Mouse (Mus musculus): ENCODE results near the gene Fancd2. TPM values are rescaled to one million over a fixed set of nuclear protein-coding genes. Genes with fewer than 3 reads are reported as not detected.

Fancd2 gene
- polyA plus RNA-seq, 1 experiment from 2014 or later: 13.0 TPM

DNA sequence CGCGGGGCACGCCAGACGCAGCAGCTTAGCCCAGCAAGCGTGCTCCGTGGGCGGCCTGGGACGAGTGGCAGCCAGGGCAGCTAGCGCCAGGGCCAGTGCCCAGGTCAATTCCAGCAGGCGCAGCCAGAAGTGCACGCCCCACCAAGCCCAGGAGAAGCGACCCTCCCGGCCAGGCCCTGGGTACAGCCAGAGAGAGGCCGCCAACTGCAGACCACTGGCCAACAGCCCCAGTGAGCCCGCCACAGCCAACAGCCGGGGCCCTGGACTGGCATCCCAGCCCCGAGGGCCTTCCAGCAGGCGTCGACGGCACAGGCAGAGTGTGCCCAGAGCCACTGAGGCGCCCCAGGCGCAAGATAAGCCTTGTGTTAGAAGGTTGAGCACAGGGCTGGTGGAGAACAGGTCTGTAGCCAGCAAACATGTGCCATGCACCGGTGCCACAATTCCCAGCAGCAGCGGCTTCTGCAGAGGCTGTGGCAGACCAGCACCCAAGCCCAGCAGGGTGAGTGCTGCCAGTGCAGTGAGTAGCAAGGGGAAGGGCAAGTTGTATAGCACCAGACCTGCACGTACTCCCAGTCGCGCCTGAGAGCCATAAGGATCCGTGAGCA lies 36.3 kb upstream of the Fancd2 start:
- 33% methylated on average over 28 of the region's 28 CpGs for WGBS
- H3K27me3 ChIP-seq (ENCODE audit: control insufficient read depth, insufficient read depth, low read depth, low read length): peaks cover 18% of the 10 kb centered on the region

DNA sequence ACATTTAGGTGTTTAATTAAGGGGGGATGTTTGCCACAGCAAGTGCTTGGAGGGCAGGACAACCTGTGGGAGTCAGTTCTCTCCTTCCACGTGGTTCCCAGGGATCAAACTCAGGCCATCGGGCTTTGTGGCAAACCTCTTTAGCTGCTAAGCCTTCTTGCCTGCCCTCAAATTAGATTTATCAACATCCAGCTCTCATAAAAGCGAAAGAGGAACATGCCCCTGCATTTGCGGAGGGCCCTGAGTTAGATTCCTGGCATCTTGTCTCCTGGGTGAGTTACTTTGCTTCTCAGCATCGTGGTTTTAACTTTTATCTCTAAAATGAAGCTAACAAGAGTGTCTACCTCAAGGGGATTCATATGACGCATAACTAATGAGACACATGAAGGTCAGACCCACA lies 32.1 kb upstream of the Fancd2 start:
- no peak for ATAC-seq (ENCODE audit: low read depth)
- peaks cover 6% of the 10 kb centered on the region for H3K4me1 ChIP-seq (replicated peaks; ENCODE audit: control insufficient read depth, insufficient read depth, low read length)
- H3K9ac ChIP-seq (ENCODE audit: low read length): no peak overlapping the region
- no peak overlapping the region for H3K4me3 ChIP-seq (ENCODE audit: low read length)
- 65% methylated on average over 6 of the region's 6 CpGs for WGBS
- peaks cover 39% of the 10 kb centered on the region for H3K27me3 ChIP-seq (ENCODE audit: control insufficient read depth, insufficient read depth, low read depth, low read length)
- H3K4me2 ChIP-seq (ENCODE audit: low read depth, low read length): no peak overlapping the region
- H3K9me3 ChIP-seq (ENCODE audit: control insufficient read depth, low read length): no peaks in the 10 kb centered on the region
- no peaks in the 10 kb centered on the region for H3K36me3 ChIP-seq (ENCODE audit: control insufficient read depth, insufficient read depth, low read length)
- H3K27ac ChIP-seq (ENCODE audit: low read length): no peak overlapping the region

More for the DNA sequence above, 36.3 kb upstream of the Fancd2 start:
- peak; percentile 31; the same call in 1 of the 2 replicates for ATAC-seq (ENCODE audit: low read depth)
- Histone ChIP-seq H3K4me3 (ENCODE audit: low read length) (peak overlapping the region; percentile 51), H3K9me3 (ENCODE audit: control insufficient read depth, low read length) (no peaks in the 10 kb centered on the region), H3K4me2 (ENCODE audit: low read depth, low read length) (peak overlapping the region; percentile 82), H3K4me1 (replicated peaks; ENCODE audit: control insufficient read depth, insufficient read depth, low read length) (peaks cover 6% of the 10 kb centered on the region), H3K9ac (ENCODE audit: low read length) (no peak overlapping the region; the same call in 1 of the 2 replicates), H3K27ac (ENCODE audit: low read length) (no peak overlapping the region), H3K36me3 (ENCODE audit: control insufficient read depth, insufficient read depth, low read length) (no peaks in the 10 kb centered on the region; the same call in 1 of the 2 replicates)

DNA sequence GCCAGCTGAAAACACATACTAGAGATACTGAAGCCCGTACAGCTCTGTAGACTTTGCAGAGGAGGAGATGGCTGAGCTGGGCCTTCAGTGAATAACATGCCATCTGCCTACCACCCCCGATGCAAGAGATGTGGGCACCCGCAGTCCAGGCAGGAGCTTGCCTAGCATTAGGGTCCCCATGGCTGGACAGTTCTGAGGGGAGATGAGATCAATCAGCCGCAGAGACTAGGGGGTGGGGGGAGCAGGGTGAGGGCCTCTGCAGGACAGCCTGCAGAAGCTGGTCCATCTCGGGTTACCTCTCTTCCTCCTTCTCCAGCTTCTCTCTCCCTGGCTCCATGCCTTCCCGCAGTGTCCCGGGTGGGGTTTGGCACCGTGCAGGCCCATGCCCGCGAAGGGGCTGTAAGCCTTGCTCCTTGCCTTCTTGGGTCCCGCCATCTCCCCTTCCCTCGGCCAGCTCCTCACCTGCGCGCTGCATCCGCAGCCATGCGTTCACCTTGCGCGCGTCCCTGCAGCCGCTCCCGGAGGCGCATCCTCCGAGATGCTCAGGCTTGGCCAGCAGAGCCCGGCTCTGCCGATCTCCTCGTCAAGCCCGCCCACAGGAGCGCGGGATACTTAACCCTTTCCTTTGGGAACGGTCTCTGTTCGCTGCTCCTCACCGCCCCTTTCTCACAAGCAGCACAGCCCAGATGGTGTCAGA lies 29.9 kb upstream of the Fancd2 start, which contains the start of gene Prrt3:
Gene Prrt3, minus strand, starts transcription at position 544 of the 697 bp plus-strand sequence.
- 4% methylated on average over 32 of the region's 32 CpGs for WGBS
- Histone ChIP-seq H3K4me1 (replicated peaks; ENCODE audit: control insufficient read depth, insufficient read depth, low read length) (no peaks in the 10 kb centered on the region; the same call in 1 of the 2 replicates), H3K9ac (ENCODE audit: low read length) (peak within 1 kb of the TSS; percentile 37; the same call in 1 of the 2 replicates), H3K4me2 (ENCODE audit: low read depth, low read length) (peak within 1 kb of the TSS; percentile 42), H3K27ac (ENCODE audit: low read length) (no peak within 1 kb of the TSS), H3K36me3 (ENCODE audit: control insufficient read depth, insufficient read depth, low read length) (no peaks in the 10 kb centered on the region), H3K9me3 (ENCODE audit: control insufficient read depth, low read length) (no peaks in the 10 kb centered on the region), H3K27me3 (ENCODE audit: control insufficient read depth, insufficient read depth, low read depth, low read length) (peaks cover 22% of the 10 kb centered on the region), H3K4me3 (ENCODE audit: low read length) (peak within 1 kb of the TSS; percentile 32)
- ATAC-seq (ENCODE audit: low read depth): no peak

DNA sequence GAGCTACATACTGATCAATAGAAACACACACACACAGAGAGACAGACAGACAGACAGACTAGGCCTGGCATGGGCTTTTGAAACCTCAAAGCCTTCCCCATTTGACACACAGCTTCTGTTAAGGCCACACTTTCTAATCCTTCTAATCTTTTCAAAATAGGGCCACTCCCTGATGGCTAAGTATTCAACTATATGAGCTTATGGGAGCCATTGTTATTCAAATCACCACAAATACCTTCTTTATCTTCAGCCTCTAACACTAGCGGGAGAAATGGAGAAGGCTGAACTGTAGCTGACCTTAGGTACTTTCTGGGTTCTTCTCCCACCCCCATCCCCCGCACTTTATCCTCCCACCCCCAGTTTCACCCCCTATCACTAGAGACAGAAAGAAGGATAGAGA lies 28.7 kb upstream of the Fancd2 start:
- WGBS: 65% methylated on average over 2 of the region's 2 CpGs
- no peak overlapping the region for H3K4me3 ChIP-seq (ENCODE audit: low read length)
- no peaks in the 10 kb centered on the region for H3K36me3 ChIP-seq (ENCODE audit: control insufficient read depth, insufficient read depth, low read length)
- H3K27me3 ChIP-seq (ENCODE audit: control insufficient read depth, insufficient read depth, low read depth, low read length): peaks cover 21% of the 10 kb centered on the region
- H3K9me3 ChIP-seq (ENCODE audit: control insufficient read depth, low read length): no peaks in the 10 kb centered on the region
- no peak for ATAC-seq (ENCODE audit: low read depth)
- H3K9ac ChIP-seq (ENCODE audit: low read length): no peak overlapping the region
- no peak overlapping the region for H3K4me2 ChIP-seq (ENCODE audit: low read depth, low read length)
- no peaks in the 10 kb centered on the region; the same call in 1 of the 2 replicates for H3K4me1 ChIP-seq (replicated peaks; ENCODE audit: control insufficient read depth, insufficient read depth, low read length)
- no peak overlapping the region for H3K27ac ChIP-seq (ENCODE audit: low read length)

DNA sequence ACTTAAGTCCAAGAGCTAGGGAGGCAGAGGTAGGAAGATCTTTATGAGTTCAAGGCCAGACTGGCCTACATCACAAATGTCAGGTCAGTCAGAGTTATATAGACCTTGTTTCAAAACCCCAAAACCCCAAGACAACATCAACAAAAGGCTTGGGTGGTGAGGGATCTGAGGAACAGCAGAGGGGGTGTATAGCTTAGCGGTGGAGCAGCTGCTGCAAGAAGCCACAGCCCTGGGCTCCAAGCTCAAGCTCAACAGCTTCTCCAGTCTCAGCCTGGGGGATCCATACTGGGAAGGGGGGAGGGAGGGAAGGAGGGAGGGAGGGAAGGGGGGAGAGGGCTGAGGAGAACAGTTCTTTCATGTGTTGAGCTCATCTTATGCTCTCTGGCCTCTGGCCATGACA lies 25.8 kb upstream of the Fancd2 start:
- 81% methylated on average over 1 of the region's 1 CpGs for WGBS

DNA sequence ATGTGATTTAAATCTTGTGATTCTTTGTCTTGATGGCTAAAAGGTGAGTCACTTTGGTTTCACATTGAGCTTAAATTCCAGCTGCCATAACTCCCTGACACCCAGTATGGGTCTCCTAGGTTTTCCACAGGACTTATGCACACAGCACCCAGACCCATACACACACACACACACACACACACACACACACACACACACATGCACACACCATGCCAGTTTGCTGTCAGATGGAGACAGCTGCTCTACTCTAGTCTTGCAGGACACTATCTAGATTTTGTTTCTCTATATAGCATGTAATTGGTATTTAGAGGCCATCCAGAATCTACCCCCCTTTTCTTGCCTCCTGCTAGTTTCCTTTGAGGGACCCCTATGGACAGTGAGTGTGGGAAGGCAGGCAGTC lies 24.4 kb upstream of the Fancd2 start:
- Histone ChIP-seq H3K27me3 (ENCODE audit: control insufficient read depth, insufficient read depth, low read depth, low read length) (peaks cover 3% of the 10 kb centered on the region; the same call in 1 of the 2 replicates), H3K27ac (ENCODE audit: low read length) (no peak overlapping the region), H3K4me2 (ENCODE audit: low read depth, low read length) (no peak overlapping the region), H3K36me3 (ENCODE audit: control insufficient read depth, insufficient read depth, low read length) (no peaks in the 10 kb centered on the region), H3K4me3 (ENCODE audit: low read length) (no peak overlapping the region), H3K9ac (ENCODE audit: low read length) (no peak overlapping the region), H3K4me1 (replicated peaks; ENCODE audit: control insufficient read depth, insufficient read depth, low read length) (no peaks in the 10 kb centered on the region), H3K9me3 (ENCODE audit: control insufficient read depth, low read length) (no peaks in the 10 kb centered on the region)
- no peak for ATAC-seq (ENCODE audit: low read depth)

More for the DNA sequence above, 25.8 kb upstream of the Fancd2 start:
- H3K27me3 ChIP-seq (ENCODE audit: control insufficient read depth, insufficient read depth, low read depth, low read length): peaks cover 15% of the 10 kb centered on the region
- no peaks in the 10 kb centered on the region for H3K9me3 ChIP-seq (ENCODE audit: control insufficient read depth, low read length)
- H3K4me1 ChIP-seq (replicated peaks; ENCODE audit: control insufficient read depth, insufficient read depth, low read length): no peaks in the 10 kb centered on the region; the same call in 1 of the 2 replicates
- no peak for ATAC-seq (ENCODE audit: low read depth)
- no peak overlapping the region for H3K27ac ChIP-seq (ENCODE audit: low read length)
- H3K9ac ChIP-seq (ENCODE audit: low read length): no peak overlapping the region
- H3K4me2 ChIP-seq (ENCODE audit: low read depth, low read length): no peak overlapping the region
- H3K36me3 ChIP-seq (ENCODE audit: control insufficient read depth, insufficient read depth, low read length): no peaks in the 10 kb centered on the region
- no peak overlapping the region for H3K4me3 ChIP-seq (ENCODE audit: low read length)

DNA sequence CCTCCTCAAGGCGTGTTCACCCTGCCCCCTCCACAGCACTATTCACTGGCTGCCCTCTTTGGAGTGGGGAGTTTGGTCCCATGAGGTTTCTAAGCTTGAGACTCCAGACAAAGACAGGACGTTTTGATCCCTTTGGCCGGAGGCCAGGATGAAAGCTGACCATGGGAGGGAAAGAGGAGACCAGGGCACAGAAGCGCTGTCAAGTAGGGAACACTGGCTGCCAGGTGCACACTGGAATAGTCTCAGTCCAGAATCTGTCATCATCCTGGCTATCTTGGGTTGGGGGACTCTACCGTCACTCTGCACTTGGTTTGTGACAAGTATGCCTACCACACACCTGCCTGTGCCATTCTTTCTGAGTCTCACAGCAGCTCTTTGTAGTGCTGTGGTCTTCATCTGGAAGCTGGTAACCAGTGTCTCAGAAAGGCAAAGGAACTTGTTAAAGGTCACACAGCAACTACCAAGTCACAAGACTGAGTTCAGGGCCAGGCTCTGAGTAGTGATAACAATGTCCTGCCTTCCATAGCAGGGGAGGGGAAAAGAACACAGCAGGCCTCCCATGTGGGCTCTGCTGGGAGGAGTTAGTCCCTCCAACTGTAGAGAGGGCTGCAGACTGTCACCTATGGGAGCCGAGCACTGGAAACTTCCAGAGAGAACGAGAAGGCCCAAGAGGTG lies 23.1 kb upstream of the Fancd2 start:
- no peaks in the 10 kb centered on the region for H3K27me3 ChIP-seq (ENCODE audit: control insufficient read depth, insufficient read depth, low read depth, low read length)
- no peaks in the 10 kb centered on the region for H3K9me3 ChIP-seq (ENCODE audit: control insufficient read depth, low read length)
- 62% methylated on average over 7 of the region's 7 CpGs for WGBS
- H3K36me3 ChIP-seq (ENCODE audit: control insufficient read depth, insufficient read depth, low read length): peaks cover 2% of the 10 kb centered on the region; the same call in 1 of the 2 replicates
- H3K4me2 ChIP-seq (ENCODE audit: low read depth, low read length): no peak overlapping the region
- no peak overlapping the region for H3K9ac ChIP-seq (ENCODE audit: low read length)
- H3K27ac ChIP-seq (ENCODE audit: low read length): no peak overlapping the region
- no peak for ATAC-seq (ENCODE audit: low read depth)
- no peaks in the 10 kb centered on the region for H3K4me1 ChIP-seq (replicated peaks; ENCODE audit: control insufficient read depth, insufficient read depth, low read length)
- H3K4me3 ChIP-seq (ENCODE audit: low read length): no peak overlapping the region

DNA sequence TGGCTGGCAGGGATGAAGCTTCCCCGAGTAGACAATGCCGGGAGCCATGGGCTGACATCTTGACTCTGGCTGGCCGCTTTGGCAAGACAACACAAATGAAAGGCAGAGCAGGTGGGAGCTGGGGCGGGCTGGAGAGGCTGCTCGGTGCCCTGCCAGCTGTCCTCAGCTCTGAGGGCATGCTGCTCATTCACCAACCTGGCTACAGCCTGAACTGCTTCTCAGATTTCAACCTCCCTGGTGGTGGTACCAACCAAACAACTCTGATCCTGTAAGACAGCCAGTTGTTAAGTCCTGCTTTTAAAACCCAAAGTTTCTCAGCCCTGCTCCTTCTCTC lies 22.6 kb upstream of the Fancd2 start:
- Histone ChIP-seq H3K4me3 (ENCODE audit: low read length) (no peak overlapping the region), H3K4me2 (ENCODE audit: low read depth, low read length) (no peak overlapping the region), H3K27me3 (ENCODE audit: control insufficient read depth, insufficient read depth, low read depth, low read length) (no peaks in the 10 kb centered on the region), H3K27ac (ENCODE audit: low read length) (no peak overlapping the region), H3K9ac (ENCODE audit: low read length) (no peak overlapping the region), H3K4me1 (replicated peaks; ENCODE audit: control insufficient read depth, insufficient read depth, low read length) (no peaks in the 10 kb centered on the region), H3K36me3 (ENCODE audit: control insufficient read depth, insufficient read depth, low read length) (peaks cover 6% of the 10 kb centered on the region), H3K9me3 (ENCODE audit: control insufficient read depth, low read length) (no peaks in the 10 kb centered on the region)
- no peak for ATAC-seq (ENCODE audit: low read depth)
- WGBS: 30% methylated on average over 5 of the region's 5 CpGs

DNA sequence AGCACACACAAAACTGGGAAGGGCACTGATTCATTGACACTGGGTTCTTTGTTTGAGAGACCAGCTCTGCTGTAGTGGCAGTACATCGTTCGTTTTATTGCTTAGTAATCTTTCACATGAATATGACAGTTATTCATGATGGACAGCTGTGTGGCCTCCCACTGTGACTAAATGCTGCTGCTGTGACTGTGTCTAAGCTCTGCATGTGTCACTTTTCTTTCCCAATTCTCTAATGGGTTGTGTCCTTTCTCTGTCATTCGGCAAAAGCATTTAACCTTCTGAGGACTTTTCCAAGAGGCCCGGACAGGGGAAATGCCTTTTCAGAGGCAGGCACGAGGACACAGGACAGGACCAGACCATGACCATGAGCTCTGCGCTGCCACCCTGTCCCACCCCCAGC lies 17.5 kb upstream of the Fancd2 start:
- H3K27ac ChIP-seq (ENCODE audit: low read length): no peak overlapping the region
- H3K36me3 ChIP-seq (ENCODE audit: control insufficient read depth, insufficient read depth, low read length): peaks cover 47% of the 10 kb centered on the region
- no peaks in the 10 kb centered on the region for H3K9me3 ChIP-seq (ENCODE audit: control insufficient read depth, low read length)
- H3K27me3 ChIP-seq (ENCODE audit: control insufficient read depth, insufficient read depth, low read depth, low read length): no peaks in the 10 kb centered on the region
- H3K4me1 ChIP-seq (replicated peaks; ENCODE audit: control insufficient read depth, insufficient read depth, low read length): no peaks in the 10 kb centered on the region
- no peak for ATAC-seq (ENCODE audit: low read depth)
- H3K9ac ChIP-seq (ENCODE audit: low read length): no peak overlapping the region
- WGBS: 87% methylated on average over 6 of the region's 6 CpGs
- no peak overlapping the region for H3K4me3 ChIP-seq (ENCODE audit: low read length)
- H3K4me2 ChIP-seq (ENCODE audit: low read depth, low read length): no peak overlapping the region
